Mouse (Mus musculus): Measurements from ENCODE around the gene Tubg1. TPM values are rescaled to one million over a fixed set of nuclear protein-coding genes. Genes with fewer than 3 reads are reported as not detected.

The Tubg1 gene
- total RNA-seq, 2 experiments from 2014 or later = 44.5 to 53.3 TPM

Small RNA genes lying within 50 kb of the gene (microRNA-seq; reads per million reads assigned to microRNA genes)
- gene Gm27626 = 0 reads per million in 2 experiments

Other genes with a start within 250 kb of the Tubg1 start
- gene Stat3, start 180.4 kb upstream of the Tubg1 start, total RNA-seq (2021) = 10 to 100 TPM; 38.8 to 46.7 TPM
- gene Cavin1, start 149.1 kb upstream of the Tubg1 start, total RNA-seq (2021) = 10 to 100 TPM; 22.7 to 24.9 TPM
- gene Atp6v0a1, start 110.5 kb upstream of the Tubg1 start, total RNA-seq (2021) = 100 to 1,000 TPM; 423 to 445 TPM
- gene Naglu, start 49.9 kb upstream of the Tubg1 start, total RNA-seq (2021) = 1 to 10 TPM; 7.0 to 7.9 TPM
- under 1 TPM; 0.59 to 0.91 TPM for gene Hsd17b1, start 41.5 kb upstream of the Tubg1 start, total RNA-seq (2021)
- gene Coasy, start 37.4 kb upstream of the Tubg1 start, total RNA-seq (2021) = 10 to 100 TPM; 22.5 to 24.6 TPM
- gene Mlx, start 32.7 kb upstream of the Tubg1 start, total RNA-seq (2021) = 10 to 100 TPM; 39.5 to 46.6 TPM
- 1 to 10 TPM; 3.0 to 3.6 TPM for gene Psmc3ip, start 24.5 kb upstream of the Tubg1 start, total RNA-seq (2021)
- gene Retreg3, start within 50 bp of the Tubg1 start, total RNA-seq (2021) = 10 to 100 TPM; 53.9 to 57.8 TPM
- 10 to 100 TPM; 48.6 to 54.5 TPM for gene Tubg2, start 36.0 kb downstream of the Tubg1 start, total RNA-seq (2021)
- 100 to 1,000 TPM; 158 to 160 TPM for gene Cntnap1, start 50.6 kb downstream of the Tubg1 start, total RNA-seq (2021)
- gene Plekhh3, start 51.4 kb downstream of the Tubg1 start, total RNA-seq (2021) = 10 to 100 TPM; 14.2 to 16.7 TPM
- under 1 TPM in 1 of 2 experiments, not detected in 1; 0.28 TPM for gene Ccr10, start 55.5 kb downstream of the Tubg1 start, total RNA-seq (2021)
- gene Ezh1, start 106.5 kb downstream of the Tubg1 start, total RNA-seq (2021) = 10 to 100 TPM; 55.7 to 62.7 TPM
- gene Ramp2, start 126.1 kb downstream of the Tubg1 start, total RNA-seq (2021) = 10 to 100 TPM; 31.4 to 37.8 TPM
- gene Vps25, start 133.8 kb downstream of the Tubg1 start, total RNA-seq (2021) = 10 to 100 TPM; 56.8 to 65.8 TPM
- 1 to 10 TPM; 7.0 to 8.8 TPM for gene Wnk4, start 140.6 kb downstream of the Tubg1 start, total RNA-seq (2021)
- under 1 TPM; 0.46 to 0.56 TPM for gene Cntd1, start 159.1 kb downstream of the Tubg1 start, total RNA-seq (2021)
- 100 to 1,000 TPM; 103 to 112 TPM for gene Coa3, start 159.2 kb downstream of the Tubg1 start, total RNA-seq (2021)
- 100 to 1,000 TPM; 202 to 214 TPM for gene Becn1, start 182.3 kb downstream of the Tubg1 start, total RNA-seq (2021)
- 100 to 1,000 TPM; 128 to 131 TPM for gene Psme3, start 196.3 kb downstream of the Tubg1 start, total RNA-seq (2021)
- gene Aoc2, start 205.1 kb downstream of the Tubg1 start, total RNA-seq (2021) = 1 to 10 TPM; 5.4 to 6.9 TPM
- under 1 TPM; 0.61 to 0.74 TPM for gene Aoc3, start 210.7 kb downstream of the Tubg1 start, total RNA-seq (2021)
- not detected for gene G6pc, start 247.6 kb downstream of the Tubg1 start, total RNA-seq (2021)